In genomic region chr5:130203948-130204347, GRCm38 (mm10) we compare ENCODE assay signal across 13 mouse cellular contexts. TPM values are rescaled to one million over a fixed set of nuclear protein-coding genes. Genes with fewer than 3 reads are reported as not detected.
A peak's percentile ranks its signal among the peaks of the same experiment; 100 is the strongest.
DNase-seq lines count a peak whose midpoint lies in the region; ATAC-seq lines count a peak whose summit lies in the region.
"Had no signal": no experiment of that assay in that cellular context is flagged by ENCODE, and none has a peak within 500 bp of the region (broad histone marks: within the 10 kb centered on the region; RNA-seq: fewer than 3 reads in every experiment).

No protein-coding gene starts in this region.

- peak; percentile 49 for ATAC-seq in inflammation-experienced regulatory T-cells, adult 6 months
- ATAC-seq: midbrain, embryonic 16.5 days had no signal

- DNase-seq in adrenal gland, postnatal 14 days, result peak; percentile 35
- DNase-seq in adrenal gland, adult 8-10 months, result no peak
- DNase-seq in 416B (ENCODE audit: low read depth) (peak; percentile 85), NIH3T3 (ENCODE audit: low read depth) (peak; percentile 52)
- no peak for DNase-seq in right cerebral cortex, postnatal 10 days (ENCODE audit: low spot score in 2 of 2)
- DNase-seq in testis, postnatal 14 days (ENCODE audit: low spot score), result no peak
- DNase-seq in embryo, embryonic 10 days (ENCODE audit: low spot score), result no peak
- DNase-seq: cerebellum, adult 8-10 months; kidney, adult 9 months; retina, postnatal 1 day; spleen, adult 18-20 months had no signal

RNA-seq across cellular contexts. Expression of gene Tmem248, which starts 12.9 kb away (rescaled TPM):
- total RNA-seq in adrenal gland, postnatal 14 days (2021), result 46.4 and 51.7 TPM in 2 replicates
- total RNA-seq in adrenal gland, adult 8-10 months (2022), result 10 to 100 TPM; 69.6 to 86.9 (median 75.6) TPM
- 10 to 100 TPM; 11.2 to 13.4 (median 13.2) TPM for polyA plus RNA-seq in inflammation-experienced regulatory T-cells, adult 6 months (2017; shearing (Covaris generic))

RNA-seq across cellular contexts. Expression of gene Rabgef1, which starts 32.4 kb away (rescaled TPM):
- 40.6 and 42.7 TPM in 2 replicates for total RNA-seq in adrenal gland, postnatal 14 days (2021)
- 10 to 100 TPM; 32.0 to 53.7 (median 39.0) TPM for total RNA-seq in adrenal gland, adult 8-10 months (2022)
- polyA plus RNA-seq in inflammation-experienced regulatory T-cells, adult 6 months (2017; shearing (Covaris generic)), result 10 to 100 TPM; 31.3 to 40.9 (median 36.7) TPM

RNA-seq across cellular contexts. Expression of gene Sbds, which starts 51.4 kb away (rescaled TPM):
- 77.1 and 87.0 TPM in 2 replicates for total RNA-seq in adrenal gland, postnatal 14 days (2021)
- total RNA-seq in adrenal gland, adult 8-10 months (2022), result 100 to 1,000 TPM; 101 to 115 (median 106) TPM
- 100 to 1,000 TPM; 108 to 150 (median 130) TPM for polyA plus RNA-seq in inflammation-experienced regulatory T-cells, adult 6 months (2017; shearing (Covaris generic))

RNA-seq across cellular contexts. Expression of gene Tyw1, which starts 51.5 kb away (rescaled TPM):
- 23.7 and 24.4 TPM in 2 replicates for total RNA-seq in adrenal gland, postnatal 14 days (2021)
- 10 to 100 TPM; 34.0 to 36.4 (median 35.7) TPM for total RNA-seq in adrenal gland, adult 8-10 months (2022)
- 10 to 100 TPM; 30.4 to 35.1 (median 33.9) TPM for polyA plus RNA-seq in inflammation-experienced regulatory T-cells, adult 6 months (2017; shearing (Covaris generic))

RNA-seq across cellular contexts. Expression of gene Kctd7, which starts 59.3 kb away (rescaled TPM):
- 8.7 and 10.0 TPM in 2 replicates for total RNA-seq in adrenal gland, postnatal 14 days (2021)
- 10 to 100 TPM; 14.5 to 19.6 (median 17.4) TPM for total RNA-seq in adrenal gland, adult 8-10 months (2022)
- polyA plus RNA-seq in inflammation-experienced regulatory T-cells, adult 6 months (2017; shearing (Covaris generic)), result 1 to 10 TPM; 2.1 to 3.0 (median 3.0) TPM

Comparison
In these comparisons a context has a peak if more than half of its experiments do, and no peak if none do; other contexts are left out.
1. DNase-seq: peak in adrenal gland, postnatal 14 days (single experiment), 416B (single experiment) and NIH3T3 (single experiment); none in adrenal gland, adult 8-10 months (single experiment), right cerebral cortex, postnatal 10 days (0 of 2), testis, postnatal 14 days (single experiment) and embryo, embryonic 10 days (single experiment).